Mouse (Mus musculus) hindbrain, embryonic 10.5 days (tissue): Measurements from ENCODE around the gene Ppp6r3. TPM values are rescaled to one million over a fixed set of nuclear protein-coding genes. Genes with fewer than 3 reads are reported as not detected.
"Not testable (repeated sequence)": the region's sequence is repeated elsewhere in the genome, so short reads cannot be mapped to it uniquely, and the experiment has no call there.

ENCODE experiments used
- DNase-seq: peaks from one replicate; pipeline ENCODE4 v3.0.0-alpha.2; 2017; ENCODE audit warnings: low spot score
- H3K27ac ChIP-seq: fragments of 300-500 bp; sonication (generic); 2 replicates; pipeline ENCODE4 v1.5.1; 2016; ENCODE audit warnings: mild to moderate bottlenecking, moderate library complexity
- H3K27me3 ChIP-seq: fragments of 300-500 bp; sonication (generic); 2 replicates; pipeline ENCODE4 v1.6.1; 2016; ENCODE audit warnings: mild to moderate bottlenecking; ENCODE audit not compliant: poor library complexity, insufficient read depth, severe bottlenecking
- H3K36me3 ChIP-seq: fragments of 300-500 bp; sonication (generic); 2 replicates; pipeline ENCODE4 v1.6.1; 2016; ENCODE audit warnings: mild to moderate bottlenecking, moderate library complexity
- H3K4me1 ChIP-seq: fragments of 300-500 bp; sonication (generic); replicated peaks from 2 replicates; pipeline ENCODE4 v1.6.1; 2016; ENCODE audit warnings: mild to moderate bottlenecking
- H3K4me3 ChIP-seq: fragments of 300-500 bp; sonication (generic); 2 replicates; pipeline ENCODE4 v1.5.1; 2016; ENCODE audit warnings: mild to moderate bottlenecking, moderate library complexity
- H3K9me3 ChIP-seq: fragments of 300-500 bp; sonication (generic); 2 replicates; pipeline ENCODE4 v1.6.1; 2016; ENCODE audit warnings: mild to moderate bottlenecking, moderate library complexity
- WGBS: fragments of 180-500 bp; shearing (Covaris S2); methylation state at CpG from one replicate; pipeline ENCODE4 v1.1.7; 2016; 5-methylcytosine and 5-hydroxymethylcytosine counted together
- polyA plus RNA-seq: library from polyadenylated mRNA; unstranded; fragments of >200 nt; fragmentation: Nextera tagmentation; extraction: Ambion mirVana; gene quantifications from 2 replicates; pipeline ENCODE4 v1.2.1, GENCODE M21; 2016

Ppp6r3 gene
- polyA plus RNA-seq, 1 experiment from 2014 or later = 64.9 TPM

- Histone ChIP-seq H3K4me1 (no peaks in the 10 kb centered on the region), H3K27ac (no peak overlapping the region), H3K27me3 (no peaks in the 10 kb centered on the region), H3K4me3 (no peak overlapping the region), H3K36me3 (peaks cover 88% of the 10 kb centered on the region), H3K9me3 (no peaks in the 10 kb centered on the region)
- DNase-seq = no peak
- 98% methylated on average over 4 of the region's 4 CpGs for WGBS
Observed at GRCm38 (mm10) chr19:3589968-3590367, 14.4 kb upstream of the Ppp6r3 start.

GRCm38 (mm10) chr19:3589547-3589946 is 14.0 kb upstream of the Ppp6r3 start:
- 87% methylated on average over 5 of the region's 5 CpGs for WGBS
- Histone ChIP-seq H3K27ac (no peak overlapping the region), H3K9me3 (no peaks in the 10 kb centered on the region), H3K27me3 (no peaks in the 10 kb centered on the region), H3K4me1 (no peaks in the 10 kb centered on the region), H3K36me3 (peaks cover 88% of the 10 kb centered on the region), H3K4me3 (no peak overlapping the region)
- no peak for DNase-seq

DNA sequence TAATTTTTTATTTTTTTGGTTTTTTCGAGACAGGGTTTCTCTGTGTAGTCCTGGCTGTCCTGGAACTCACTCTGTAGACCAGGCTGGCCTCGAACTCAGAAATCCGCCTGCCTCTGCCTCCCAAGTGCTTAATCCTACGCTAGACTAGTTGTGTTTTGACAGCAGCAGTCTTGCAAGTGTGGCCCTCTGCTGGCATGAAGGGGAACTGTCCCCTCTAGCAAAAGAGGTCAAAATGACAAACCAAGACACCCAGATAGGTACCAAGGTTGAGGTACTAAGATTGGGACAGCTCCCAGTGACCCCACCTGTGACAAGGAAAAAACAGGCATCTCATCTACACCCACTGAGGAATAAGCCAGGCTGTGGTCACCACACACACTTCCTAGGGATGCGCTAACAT is 12.2 kb upstream of the Ppp6r3 start:
- not testable (repeated sequence) for H3K9me3 ChIP-seq, DNase-seq, H3K27me3 ChIP-seq, H3K27ac ChIP-seq, H3K4me1 ChIP-seq, H3K4me3 ChIP-seq
- whole genome bisulfite sequencing = 94% methylated on average over 5 of the region's 5 CpGs
- peaks cover 85% of the 10 kb centered on the region for H3K36me3 ChIP-seq

- H3K36me3 ChIP-seq = peaks cover 73% of the 10 kb centered on the region
- no peak overlapping the region for H3K4me3 ChIP-seq
Observed at GRCm38 (mm10) chr19:3586540-3586939, 11.0 kb upstream of the Ppp6r3 start.

GRCm38 (mm10) chr19:3586026-3586425 is 10.5 kb upstream of the Ppp6r3 start:
- no peak overlapping the region for H3K27ac ChIP-seq
- no peaks in the 10 kb centered on the region for H3K9me3 ChIP-seq
- WGBS = 92% methylated on average over 9 of the region's 9 CpGs
- DNase-seq = no peak
- H3K4me1 ChIP-seq = no peaks in the 10 kb centered on the region
- H3K27me3 ChIP-seq = no peaks in the 10 kb centered on the region
- peaks cover 68% of the 10 kb centered on the region for H3K36me3 ChIP-seq
- H3K4me3 ChIP-seq = no peak overlapping the region

More at GRCm38 (mm10) chr19:3586540-3586939, 11.0 kb upstream of the Ppp6r3 start:
- Histone ChIP-seq H3K4me1 (no peaks in the 10 kb centered on the region), H3K9me3 (no peaks in the 10 kb centered on the region), H3K27me3 (no peaks in the 10 kb centered on the region), H3K27ac (no peak overlapping the region)
- WGBS = 45% methylated on average over 1 of the region's 1 CpGs
- peak; percentile 69 for DNase-seq

GRCm38 (mm10) chr19:3581326-3581725 is 5.8 kb upstream of the Ppp6r3 start:
- Histone ChIP-seq H3K27me3 (no peaks in the 10 kb centered on the region), H3K4me3 (no peak overlapping the region), H3K36me3 (peaks cover 31% of the 10 kb centered on the region), H3K27ac (no peak overlapping the region), H3K4me1 (peaks cover 9% of the 10 kb centered on the region), H3K9me3 (no peaks in the 10 kb centered on the region)
- WGBS = 28% methylated on average over 7 of the region's 7 CpGs
- DNase-seq = peak; percentile 54

DNA sequence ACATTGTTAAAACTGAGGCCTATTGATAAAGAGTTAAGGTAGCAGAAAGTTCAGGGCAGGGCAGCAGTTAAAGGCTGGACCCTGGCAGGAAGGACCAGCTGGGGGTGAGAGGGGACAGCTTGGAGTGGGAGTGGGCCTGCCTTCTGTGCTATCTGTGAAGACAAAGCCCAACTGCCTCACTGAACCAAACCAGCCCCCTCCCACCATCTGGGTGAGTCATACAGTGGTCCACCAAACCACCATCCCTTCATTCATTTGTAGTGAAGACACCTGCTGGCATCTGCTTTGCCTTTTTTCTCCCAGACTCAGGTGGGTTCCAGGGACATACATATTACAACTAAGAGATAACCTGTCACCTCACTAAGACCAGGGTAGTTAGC is 2.4 kb upstream of the Ppp6r3 start:
- Histone ChIP-seq H3K27ac (no peak overlapping the region), H3K36me3 (no peaks in the 10 kb centered on the region), H3K4me3 (no peak overlapping the region), H3K9me3 (no peaks in the 10 kb centered on the region), H3K27me3 (no peaks in the 10 kb centered on the region), H3K4me1 (peaks cover 28% of the 10 kb centered on the region)
- DNase-seq = no peak

DNA sequence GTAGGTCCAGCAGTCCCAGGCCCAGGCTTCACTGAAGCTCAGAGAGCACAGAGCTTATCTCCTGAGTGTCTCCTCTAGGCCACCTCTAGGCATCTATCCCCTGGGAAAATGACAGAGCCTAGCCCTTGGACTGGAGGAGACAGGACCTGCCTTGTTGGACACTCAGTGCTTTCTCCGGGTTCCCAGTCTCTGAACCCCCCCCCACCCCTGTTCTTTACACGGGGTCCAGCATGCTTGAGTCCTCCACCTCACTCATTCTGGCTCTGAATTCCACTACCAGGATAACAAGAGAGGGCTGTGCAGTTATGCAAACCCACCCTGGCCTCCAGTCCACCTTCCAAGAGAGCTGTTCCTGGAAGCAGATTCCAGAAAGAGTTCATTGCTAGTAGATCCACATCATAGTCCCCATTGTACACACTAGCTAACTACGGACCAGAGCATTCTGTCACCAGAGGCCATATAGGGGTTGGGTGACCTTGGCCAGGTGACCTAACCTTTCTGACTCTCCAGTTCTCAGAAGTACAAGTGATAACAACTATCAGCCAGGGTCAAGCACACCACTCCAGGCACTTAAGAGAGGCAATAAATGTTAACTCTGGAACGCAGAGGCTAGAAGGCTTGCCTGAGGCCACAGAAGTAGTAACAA is 1.8 kb upstream of the Ppp6r3 start:
- 87% methylated on average over 4 of the region's 4 CpGs for WGBS
- Histone ChIP-seq H3K27ac (peak overlapping the region; percentile 99; the same call in 1 of the 2 replicates), H3K36me3 (peaks cover 4% of the 10 kb centered on the region), H3K4me1 (peaks cover 28% of the 10 kb centered on the region), H3K9me3 (no peaks in the 10 kb centered on the region), H3K27me3 (no peaks in the 10 kb centered on the region), H3K4me3 (no peak overlapping the region)
- DNase-seq = no peak

DNA sequence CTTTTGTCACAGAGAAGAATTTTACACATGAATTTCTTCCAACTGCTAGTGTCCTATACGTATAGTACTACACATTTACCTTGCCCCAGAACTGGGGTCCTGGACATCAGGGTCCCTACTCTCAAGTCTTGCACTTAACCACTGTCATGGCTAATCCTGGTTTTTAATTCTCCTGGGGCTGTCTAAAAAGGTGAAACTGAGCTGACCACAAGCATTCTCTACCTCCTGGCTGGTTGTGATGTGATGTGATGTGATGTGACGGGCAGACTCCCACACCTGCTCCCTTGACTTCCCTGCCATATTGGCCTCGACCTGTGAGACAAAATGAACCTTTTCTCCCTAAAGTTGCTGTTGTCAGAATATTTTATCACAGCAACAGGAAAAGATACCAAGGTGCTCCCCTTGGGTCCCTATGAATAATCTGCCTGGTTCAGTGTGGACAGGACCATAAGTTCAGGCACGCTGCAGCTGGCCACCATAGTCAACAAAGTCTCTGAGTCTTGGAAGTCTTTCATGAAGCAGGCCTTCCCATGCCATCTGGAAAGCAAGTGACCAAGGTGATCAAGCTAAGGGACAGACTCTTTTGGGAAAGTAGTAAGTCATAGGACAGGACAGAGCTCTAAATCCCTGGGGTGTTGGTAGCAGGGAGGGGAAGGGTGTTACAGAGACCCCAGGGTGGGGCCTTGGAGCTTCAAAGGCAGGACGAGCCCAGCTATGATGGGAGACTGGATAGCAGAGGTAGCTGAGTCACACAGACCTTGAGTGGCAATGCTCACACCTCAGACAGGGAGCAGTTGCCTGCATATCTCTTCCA is 1.1 kb upstream of the Ppp6r3 start:
- no peak for DNase-seq
- Histone ChIP-seq H3K4me1 (peaks cover 28% of the 10 kb centered on the region), H3K9me3 (no peaks in the 10 kb centered on the region), H3K36me3 (peaks cover 8% of the 10 kb centered on the region), H3K27me3 (no peaks in the 10 kb centered on the region), H3K4me3 (peak overlapping the region; percentile 91), H3K27ac (peak overlapping the region; percentile 99)
- 73% methylated on average over 5 of the region's 5 CpGs for WGBS

- WGBS = under 1% methylated on average over 49 of the region's 50 CpGs
- H3K27me3 ChIP-seq = no peaks in the 10 kb centered on the region
Observed at GRCm38 (mm10) chr19:3575276-3575631, 295 bp downstream of the Ppp6r3 start.

GRCm38 (mm10) chr19:3574593-3575094 is 905 bp downstream of the Ppp6r3 start:
- no peak for DNase-seq
- no peaks in the 10 kb centered on the region for H3K27me3 ChIP-seq
- peaks cover 13% of the 10 kb centered on the region for H3K36me3 ChIP-seq
- 5% methylated on average over 9 of the region's 9 CpGs for WGBS
- peak overlapping the region; percentile 99 for H3K27ac ChIP-seq
- peak overlapping the region; percentile 91 for H3K4me3 ChIP-seq
- H3K4me1 ChIP-seq = peaks cover 28% of the 10 kb centered on the region
- H3K9me3 ChIP-seq = no peaks in the 10 kb centered on the region

More at GRCm38 (mm10) chr19:3575276-3575631, 295 bp downstream of the Ppp6r3 start:
- Histone ChIP-seq H3K36me3 (peaks cover 10% of the 10 kb centered on the region), H3K4me1 (peaks cover 28% of the 10 kb centered on the region), H3K27ac (peak overlapping the region; percentile 99), H3K9me3 (no peaks in the 10 kb centered on the region), H3K4me3 (peak overlapping the region; percentile 91)
- DNase-seq = no peak

DNA sequence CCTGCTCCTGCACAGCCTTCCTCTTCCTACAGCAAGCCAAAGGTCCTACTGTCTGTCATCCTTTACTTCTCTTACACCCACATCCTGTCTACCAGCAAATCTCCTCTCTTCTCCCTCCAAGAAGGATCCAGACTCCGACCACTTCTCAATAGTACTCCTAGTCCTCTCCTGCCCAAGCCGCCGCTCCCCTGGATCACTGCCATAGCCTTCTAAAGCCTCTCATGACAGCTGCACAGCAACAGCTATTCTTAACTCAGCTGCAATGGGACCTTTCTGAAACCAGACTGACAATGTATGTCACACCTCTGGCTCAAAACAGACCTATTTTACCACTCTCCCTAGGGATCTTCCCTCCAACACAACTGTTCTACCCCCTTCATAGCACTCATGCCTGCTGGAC is 11.2 kb downstream of the Ppp6r3 start:
- Histone ChIP-seq H3K27me3 (no peaks in the 10 kb centered on the region), H3K36me3 (peaks cover 69% of the 10 kb centered on the region)
- 94% methylated on average over 3 of the region's 3 CpGs for WGBS

GRCm38 (mm10) chr19:3562752-3563151 is 12.8 kb downstream of the Ppp6r3 start:
- H3K27ac ChIP-seq = no peak overlapping the region
- no peak overlapping the region for H3K4me3 ChIP-seq
- DNase-seq = no peak
- peaks cover 35% of the 10 kb centered on the region for H3K9me3 ChIP-seq
- 93% methylated on average over 6 of the region's 6 CpGs for WGBS
- H3K27me3 ChIP-seq = no peaks in the 10 kb centered on the region
- H3K4me1 ChIP-seq = no peaks in the 10 kb centered on the region
- peaks cover 73% of the 10 kb centered on the region for H3K36me3 ChIP-seq

More for the DNA sequence above, 11.2 kb downstream of the Ppp6r3 start:
- Histone ChIP-seq H3K4me3 (no peak overlapping the region), H3K4me1 (no peaks in the 10 kb centered on the region), H3K9me3 (peaks cover 26% of the 10 kb centered on the region), H3K27ac (no peak overlapping the region)
- no peak for DNase-seq
